Mouse (Mus musculus): ENCODE data around the gene Soga3.
A peak's percentile ranks its signal among the peaks of the same experiment; 100 is the strongest.

Gene Soga3

GRCm38 (mm10) chr10:29143566-29144335 lies at the start of gene Soga3:
Soga3 (plus strand) TSS chr10:29143839.
- DNase-seq (ENCODE audit: low read depth, low spot score) = no peak

GRCm38 (mm10) chr10:29106962-29107361 lies 36.7 kb upstream of the Soga3 start:
- peak; percentile 6 for DNase-seq (ENCODE audit: low read depth, low spot score)

GRCm38 (mm10) chr10:29142556-29143105 lies 1.0 kb upstream of the Soga3 start:
- DNase-seq (ENCODE audit: low read depth, low spot score) = no peak

- DNase-seq (ENCODE audit: low read depth, low spot score) = no peak
These were observed 1.2 kb downstream of the Soga3 start for GRCm38 (mm10) chr10:29144612-29145405.

GRCm38 (mm10) chr10:29146198-29146857 lies 2.7 kb downstream of the Soga3 start:
- DNase-seq (ENCODE audit: low read depth, low spot score) = no peak

- DNase-seq (ENCODE audit: low read depth, low spot score) = peak; percentile 5
These were observed 3.4 kb downstream of the Soga3 start for GRCm38 (mm10) chr10:29146858-29147640.

GRCm38 (mm10) chr10:29147641-29147990 lies 4.0 kb downstream of the Soga3 start:
- DNase-seq (ENCODE audit: low read depth, low spot score) = no peak

- DNase-seq (ENCODE audit: low read depth, low spot score) = peak; percentile 12
These were observed 4.4 kb downstream of the Soga3 start for GRCm38 (mm10) chr10:29148076-29148475.

GRCm38 (mm10) chr10:29155304-29155703 lies 11.7 kb downstream of the Soga3 start:
- DNase-seq (ENCODE audit: low read depth, low spot score) = no peak

- DNase-seq (ENCODE audit: low read depth, low spot score) = no peak
These were observed 18.0 kb downstream of the Soga3 start for GRCm38 (mm10) chr10:29161664-29162063.

- no peak for DNase-seq (ENCODE audit: low read depth, low spot score)
These were observed 30.1 kb downstream of the Soga3 start for GRCm38 (mm10) chr10:29173778-29174177.

- no peak for DNase-seq (ENCODE audit: low read depth, low spot score)
These were observed 32.0 kb downstream of the Soga3 start for GRCm38 (mm10) chr10:29175656-29176055.

- DNase-seq (ENCODE audit: low read depth, low spot score) = no peak
These were observed 33.2 kb downstream of the Soga3 start for GRCm38 (mm10) chr10:29176881-29177280.

GRCm38 (mm10) chr10:29178003-29178402 lies 34.4 kb downstream of the Soga3 start:
- no peak for DNase-seq (ENCODE audit: low read depth, low spot score)

- no peak for DNase-seq (ENCODE audit: low read depth, low spot score)
These were observed 36.6 kb downstream of the Soga3 start for GRCm38 (mm10) chr10:29180210-29180609.

GRCm38 (mm10) chr10:29181046-29181445 lies 37.4 kb downstream of the Soga3 start:
- DNase-seq (ENCODE audit: low read depth, low spot score) = no peak

GRCm38 (mm10) chr10:29193769-29194168 lies 50.1 kb downstream of the Soga3 start:
- no peak for DNase-seq (ENCODE audit: low read depth, low spot score)

- DNase-seq (ENCODE audit: low read depth, low spot score) = no peak
These were observed 53.2 kb downstream of the Soga3 start for GRCm38 (mm10) chr10:29196811-29197210.

- no peak for DNase-seq (ENCODE audit: low read depth, low spot score)
These were observed 55.0 kb downstream of the Soga3 start, which contains the start of gene Gm49353 for GRCm38 (mm10) chr10:29198642-29199041. Gm49353 (plus strand) TSS chr10:29198954.

GRCm38 (mm10) chr10:29199835-29200234 lies 56.2 kb downstream of the Soga3 start:
- DNase-seq (ENCODE audit: low read depth, low spot score) = no peak

GRCm38 (mm10) chr10:29200609-29201008 lies 57.0 kb downstream of the Soga3 start:
- no peak for DNase-seq (ENCODE audit: low read depth, low spot score)

Measured in CD4-positive helper T cell, adult 2 months (primary cell).